Mouse (Mus musculus): ENCODE measurements at regions not wholly inside any gene's neighbourhood (a gene's known extent, or its start where the extent isn't known, plus 50 kb on each side); places are given as distances from the start of the nearest gene placed in this dataset.

DNA sequence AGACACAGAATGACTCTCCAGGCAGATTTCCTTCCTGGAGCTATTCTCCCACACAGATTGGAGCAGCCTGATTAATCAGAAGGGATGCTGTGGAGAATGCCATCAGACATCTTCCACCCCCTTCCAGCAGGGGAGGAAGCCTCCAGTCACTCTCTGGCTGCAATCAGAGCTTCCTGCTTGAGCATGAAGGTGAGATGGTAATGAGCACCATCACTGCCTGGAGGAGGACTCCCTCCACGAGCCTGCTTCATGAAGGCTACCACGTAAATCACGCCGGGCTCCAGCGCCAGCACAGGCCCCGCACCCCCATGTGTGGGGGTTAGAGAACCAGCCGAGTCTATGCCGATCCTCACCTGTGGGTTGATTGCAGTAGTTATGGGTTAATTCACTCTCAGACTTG, 321.7 kb upstream of the Zmiz1 start:
- no peak for DNase-seq

- DNase-seq: peak; percentile 65 to 89
Measured at GRCm38 (mm10) chr14:25138485-25138884, 320.5 kb upstream of the Zmiz1 start.

- DNase-seq: no peak
Measured at GRCm38 (mm10) chr14:25141933-25142332, 317.1 kb upstream of the Zmiz1 start.

GRCm38 (mm10) chr14:25143051-25143450, 315.9 kb upstream of the Zmiz1 start:
- no peak for DNase-seq

GRCm38 (mm10) chr14:25147731-25148130, 311.3 kb upstream of the Zmiz1 start:
- DNase-seq: no peak

DNA sequence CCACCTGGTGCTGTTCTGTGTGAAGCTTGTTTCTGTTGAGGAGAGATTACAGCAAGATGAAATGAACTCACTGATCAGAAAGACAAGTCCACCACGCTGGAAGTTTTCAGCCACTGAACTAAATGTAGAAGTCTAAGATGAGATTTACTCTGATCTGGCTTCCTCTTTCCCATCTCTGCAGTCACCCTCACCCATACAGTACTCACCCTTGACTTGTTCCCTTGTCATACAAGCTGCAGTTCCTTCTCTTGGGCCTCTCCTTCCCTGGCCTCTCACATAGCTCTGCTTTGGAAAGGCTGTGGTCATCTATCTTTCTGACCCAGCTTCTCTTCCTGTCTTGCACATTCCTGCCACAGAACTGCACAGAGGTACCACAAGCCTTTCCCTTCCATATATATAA, 308.0 kb upstream of the Zmiz1 start:
- DNase-seq: no peak

DNA sequence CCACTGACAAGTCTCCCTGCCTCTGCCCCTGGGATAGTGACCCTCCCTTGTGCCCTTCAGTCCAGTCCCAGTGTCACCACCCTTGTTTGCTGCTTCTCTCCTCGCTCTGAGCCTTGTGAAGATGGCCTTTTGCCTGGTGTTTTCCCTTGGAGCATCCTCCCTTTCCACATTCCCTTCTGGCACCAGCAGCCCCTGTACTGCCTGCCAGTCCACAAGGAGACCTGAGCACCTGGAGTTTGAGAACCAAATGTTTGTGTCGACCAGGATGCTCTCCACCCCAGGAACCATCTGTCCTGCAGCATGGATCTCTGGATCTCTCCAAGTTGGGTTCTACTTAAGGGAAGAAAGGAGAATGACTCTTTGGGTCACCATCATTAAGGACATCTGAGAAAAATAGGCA, 307.5 kb upstream of the Zmiz1 start:
- DNase-seq: no peak

DNA sequence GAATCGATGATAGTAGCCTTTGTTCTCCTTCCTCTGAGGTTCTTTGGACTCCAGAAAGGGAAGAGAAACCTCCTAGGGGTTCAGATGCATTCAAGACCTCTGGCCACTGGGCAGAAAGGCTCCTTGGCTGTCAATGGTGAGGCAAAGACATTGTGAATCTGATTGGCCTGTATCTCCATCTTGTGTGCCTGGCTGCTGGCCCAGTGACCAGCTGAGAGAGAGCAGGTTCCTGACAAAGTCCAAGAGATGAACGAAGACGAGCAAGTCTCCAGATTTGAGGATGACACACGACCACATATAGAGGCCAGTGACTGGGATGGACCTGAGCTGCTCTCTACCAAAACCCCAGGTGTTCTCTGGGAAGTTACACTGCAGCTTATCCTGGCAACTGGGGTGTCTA, 305.4 kb upstream of the Zmiz1 start:
- no peak for DNase-seq

- DNase-seq: no peak
Measured at GRCm38 (mm10) chr14:25154180-25154579, 304.8 kb upstream of the Zmiz1 start.

DNA sequence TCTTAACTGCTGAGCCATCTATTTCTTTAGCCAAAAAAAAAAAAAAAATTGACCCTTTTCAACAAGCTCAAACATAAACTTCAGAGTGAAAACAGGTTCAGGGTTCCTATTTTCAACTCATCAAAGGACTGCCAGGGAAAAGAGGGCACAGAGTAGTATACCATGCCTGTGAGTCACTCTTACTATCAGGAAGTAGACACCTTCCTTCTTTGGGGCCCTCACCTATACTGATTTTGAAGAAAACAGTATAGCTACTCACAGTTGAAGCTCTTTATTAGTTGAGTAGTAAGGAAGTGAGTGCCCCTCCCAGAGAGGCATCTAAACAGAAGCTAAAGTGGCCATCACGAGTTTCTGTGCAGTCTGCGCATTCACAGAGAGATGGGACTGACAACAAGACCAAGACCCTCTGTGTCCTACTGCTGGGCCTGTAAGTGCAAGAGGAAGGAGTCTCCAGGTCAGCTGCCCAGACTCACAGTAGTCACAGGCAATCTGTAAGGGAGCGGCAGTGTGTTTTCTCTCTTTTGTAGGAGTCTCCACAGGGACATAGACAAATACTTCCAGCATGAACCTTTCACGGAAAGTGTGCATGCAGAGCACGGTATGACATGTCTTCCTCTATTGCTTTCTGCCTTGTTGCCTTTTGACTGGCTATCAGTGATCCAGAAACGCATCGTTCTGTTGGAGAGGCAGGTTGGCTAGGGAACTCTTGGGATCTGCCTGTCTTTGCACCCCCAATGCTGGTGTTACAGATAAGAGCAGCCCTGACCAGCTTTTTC, 303.8 kb upstream of the Zmiz1 start:
- no peak for DNase-seq

DNA sequence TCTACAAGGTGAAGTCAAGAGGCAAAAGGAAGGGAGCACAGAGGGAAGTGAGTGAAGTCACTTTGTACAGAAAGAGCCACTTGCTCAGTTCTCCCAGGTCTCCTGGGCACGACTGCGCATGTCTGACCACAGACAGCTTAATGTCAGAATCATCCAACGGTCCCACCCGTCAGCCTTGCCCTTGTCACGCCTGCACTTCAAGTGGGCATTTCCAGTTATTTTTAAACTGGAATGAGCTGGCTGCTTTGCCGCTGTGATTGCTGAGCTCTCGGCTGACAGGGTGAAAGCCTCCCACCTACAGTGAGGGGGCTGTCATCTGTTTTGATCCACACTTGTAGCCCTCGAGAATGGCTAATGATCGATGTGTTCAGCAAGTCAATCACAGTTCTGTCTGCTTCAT, 302.8 kb upstream of the Zmiz1 start:
- peak; percentile 28 to 45 for DNase-seq

- no peak for DNase-seq
Measured at GRCm38 (mm10) chr14:25161684-25162321, 297.2 kb upstream of the Zmiz1 start.

DNA sequence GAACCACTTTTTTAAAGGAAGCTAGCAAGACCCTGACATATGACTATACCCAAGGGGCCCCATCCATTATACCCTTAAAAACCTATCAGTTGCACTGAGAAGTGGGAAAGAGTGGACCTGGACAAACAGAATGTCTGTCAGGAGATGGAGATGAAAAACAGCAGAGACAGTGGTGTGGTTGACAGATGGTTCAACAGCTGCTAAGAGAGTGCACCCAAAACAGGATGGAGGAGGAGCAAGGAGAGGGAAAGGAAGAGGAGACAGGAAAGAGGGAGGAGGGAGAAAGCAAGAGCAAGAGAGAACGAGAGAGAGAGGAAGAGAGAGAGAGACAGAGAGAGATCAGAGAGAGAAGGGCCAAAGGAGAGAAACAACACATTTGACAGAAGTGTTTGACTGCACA, 292.8 kb upstream of the Zmiz1 start:
- DNase-seq: no peak

- DNase-seq: peak; percentile 37 to 50
Measured at GRCm38 (mm10) chr14:25167604-25168003, 291.4 kb upstream of the Zmiz1 start.

DNA sequence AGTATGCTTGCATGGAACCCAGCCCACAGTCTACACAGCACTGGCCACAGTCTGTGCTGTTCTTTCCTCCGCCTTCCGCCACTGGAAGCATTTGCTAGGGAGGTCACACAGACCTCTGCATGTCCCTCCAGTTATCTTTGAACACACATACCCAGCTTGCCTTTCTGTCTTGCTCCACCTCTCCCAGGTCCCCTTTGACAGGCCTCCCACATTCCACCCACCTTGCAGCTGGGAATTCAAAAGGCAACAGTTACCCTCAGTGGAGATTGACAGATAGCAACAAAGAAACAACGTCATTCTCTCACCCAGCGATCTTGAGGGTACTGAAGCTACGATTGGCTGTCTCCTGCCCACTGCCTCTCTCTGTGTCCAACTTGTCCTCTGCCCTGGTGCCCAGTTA, 290.7 kb upstream of the Zmiz1 start:
- no peak for DNase-seq

DNA sequence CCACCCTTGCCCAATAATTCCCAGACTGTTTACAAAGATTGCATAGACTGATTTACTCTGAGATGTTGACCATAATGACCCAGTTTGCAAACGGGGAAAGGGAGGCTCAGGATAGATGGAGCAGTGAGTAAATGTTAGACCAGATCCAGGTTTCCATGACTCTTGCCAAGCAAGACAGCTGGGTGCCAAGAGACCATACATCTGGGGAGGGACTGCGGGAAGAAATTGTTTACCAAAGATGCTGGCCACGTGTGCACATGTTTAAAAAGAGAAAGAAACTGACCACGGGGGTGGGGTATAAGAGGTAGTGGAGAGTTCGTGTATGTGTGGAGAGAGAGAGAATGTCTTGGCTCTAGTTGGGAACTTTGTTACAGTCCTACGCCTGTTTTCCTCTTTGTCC, 285.7 kb upstream of the Zmiz1 start:
- no peak for DNase-seq

- DNase-seq: no peak
Measured at GRCm38 (mm10) chr14:25173873-25174272, 285.1 kb upstream of the Zmiz1 start.

GRCm38 (mm10) chr14:25174402-25174801, 284.6 kb upstream of the Zmiz1 start:
- no peak for DNase-seq

- no peak for DNase-seq
Measured at GRCm38 (mm10) chr14:25176206-25176605, 282.8 kb upstream of the Zmiz1 start.

GRCm38 (mm10) chr14:25180126-25180525, 278.9 kb upstream of the Zmiz1 start:
- no peak for DNase-seq

DNA sequence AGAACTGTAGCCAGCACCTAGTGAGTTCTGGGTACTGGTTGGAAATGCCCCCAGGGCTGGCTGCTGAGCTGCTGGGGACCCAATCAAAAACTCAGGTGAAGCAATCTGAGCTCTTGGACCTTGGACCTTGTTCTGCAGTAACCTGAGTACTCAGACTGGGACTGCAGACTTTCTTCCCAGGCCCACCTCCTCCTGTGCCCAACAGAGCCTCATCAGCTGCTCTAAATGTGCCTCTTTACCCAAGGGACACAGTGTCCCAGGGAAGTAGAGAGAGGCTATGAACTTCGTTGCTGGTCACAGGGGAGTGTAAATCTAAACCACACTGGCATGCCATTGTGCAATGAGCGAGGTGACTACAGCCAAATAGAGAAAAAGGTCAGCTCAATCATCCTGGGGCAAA, 277.6 kb upstream of the Zmiz1 start:
- DNase-seq: no peak

- DNase-seq: no peak
Measured at GRCm38 (mm10) chr14:25184042-25184441, 274.9 kb upstream of the Zmiz1 start.

- no peak for DNase-seq
Measured at GRCm38 (mm10) chr14:25184875-25185274, 274.1 kb upstream of the Zmiz1 start.

GRCm38 (mm10) chr14:25185556-25185958, 273.4 kb upstream of the Zmiz1 start:
- no peak for DNase-seq
